Mouse (Mus musculus) MEL (cell line): Measurements from ENCODE around the gene Pnpo. TPM values are rescaled to one million over a fixed set of nuclear protein-coding genes. Genes with fewer than 3 reads are reported as not detected.
A peak's percentile ranks its signal among the peaks of the same experiment; 100 is the strongest.

Experiments used
- DNase-seq: peaks from one replicate; pipeline ENCODE4 v3.0.0; 2011; ENCODE audit warnings: low read depth, low spot score
- H3K27ac ChIP-seq: 2 replicates; pipeline ENCODE4 v1.5.1; 2012; ENCODE audit warnings: low read depth, mild to moderate bottlenecking, control low read depth, low read length, moderate library complexity; ENCODE audit not compliant: control insufficient read depth
- H3K27me3 ChIP-seq, 2 experiments: fragments of 150-350 bp in 1 of 2; sonication (generic) in 1 of 2; 2 replicates each; pipeline ENCODE4 v1.6.1; 2012; ENCODE audit warnings: low read length in 2 of 2, mild to moderate bottlenecking in 2 of 2, improper control_type of control experiment in 1 of 2, moderate library complexity in 1 of 2; ENCODE audit not compliant: insufficient read depth in 2 of 2, control insufficient read depth in 1 of 2
- H3K36me3 ChIP-seq, 2 experiments: 2 replicates each; pipeline ENCODE4 v1.6.1; 2012 to 2014; ENCODE audit warnings: low read length in 2 of 2, improper control_type of control experiment in 1 of 2, inconsistent platforms in 1 of 2, mild to moderate bottlenecking in 1 of 2; ENCODE audit not compliant: insufficient read depth in 2 of 2, control insufficient read depth in 1 of 2
- H3K4me1 ChIP-seq, 2 experiments: fragments of 150-350 bp in 1 of 2; sonication (generic) in 1 of 2; 2 replicates each; pipeline ENCODE4 v1.6.1; 2012; ENCODE audit warnings: low read length in 2 of 2, improper control_type of control experiment in 1 of 2, mild to moderate bottlenecking in 1 of 2; ENCODE audit not compliant: insufficient read depth in 2 of 2, control insufficient read depth in 1 of 2
- H3K4me3 ChIP-seq, 2 experiments: fragments of 150-350 bp in 1 of 2; sonication (generic) in 1 of 2; 2 replicates each; pipeline ENCODE4 v1.5.1; 2012; ENCODE audit warnings: low read depth in 2 of 2, low read length in 2 of 2, mild to moderate bottlenecking in 2 of 2, moderate library complexity in 2 of 2, control low read depth in 1 of 2, improper control_type of control experiment in 1 of 2; ENCODE audit not compliant: control insufficient read depth in 1 of 2, insufficient read depth in 1 of 2
- H3K79me2 ChIP-seq: 2 replicates; pipeline ENCODE4 v1.6.1; 2012; ENCODE audit warnings: mild to moderate bottlenecking, low read length, moderate library complexity; ENCODE audit not compliant: control insufficient read depth, poor library complexity, insufficient read depth
- H3K9ac ChIP-seq: 2 replicates; pipeline ENCODE4 v1.6.1; 2012; ENCODE audit warnings: low read depth, mild to moderate bottlenecking, control low read depth, low read length, moderate library complexity; ENCODE audit not compliant: control insufficient read depth, poor library complexity, severe bottlenecking
- H3K9me3 ChIP-seq: fragments of 150-350 bp; sonication (generic); replicated peaks from 2 replicates; pipeline ENCODE4 v1.6.1; 2012; ENCODE audit warnings: mild to moderate bottlenecking, low read length, improper control_type of control experiment, moderate library complexity; ENCODE audit not compliant: insufficient read depth
- BHLHE40 ChIP-seq: IDR thresholded peaks from 2 replicates; pipeline ENCODE4 v1.6.1; 2012; ENCODE audit warnings: low read depth, mild to moderate bottlenecking, inconsistent platforms, low read length, improper control_type of control experiment, borderline replicate concordance
- CHD2 ChIP-seq: IDR thresholded peaks from 2 replicates; pipeline ENCODE4 v1.6.1; 2011; ENCODE audit warnings: low read length, improper control_type of control experiment
- ELF1 ChIP-seq: IDR thresholded peaks from 2 replicates; pipeline ENCODE4 v1.6.1; 2014; ENCODE audit warnings: low read depth, mild to moderate bottlenecking, inconsistent platforms, low read length, improper control_type of control experiment, moderate library complexity
- EP300 ChIP-seq, 2 experiments: IDR thresholded peaks; 2 replicates each; pipeline ENCODE4 v1.6.1; 2011; ENCODE audit warnings: improper control_type of control experiment in 2 of 2, low read length in 2 of 2, low read depth in 1 of 2, mild to moderate bottlenecking in 1 of 2
- ETS1 ChIP-seq: IDR thresholded peaks from 2 replicates; pipeline ENCODE4 v1.6.1; 2012; ENCODE audit warnings: low read depth, mild to moderate bottlenecking, inconsistent platforms, low read length, improper control_type of control experiment, moderate library complexity
- HCFC1 ChIP-seq: IDR thresholded peaks from 2 replicates; pipeline ENCODE4 v1.6.1; 2012; ENCODE audit warnings: low read depth, mild to moderate bottlenecking, inconsistent platforms, low read length, improper control_type of control experiment, moderate library complexity
- KAT2A ChIP-seq: conservative IDR thresholded peaks from 2 replicates; pipeline ENCODE4 v1.6.1; 2012; ENCODE audit warnings: low read depth, low read length, improper control_type of control experiment, inconsistent platforms
- MAFK ChIP-seq: IDR thresholded peaks from 2 replicates; pipeline ENCODE4 v1.6.1; 2011; ENCODE audit warnings: low read depth, mild to moderate bottlenecking, low read length, improper control_type of control experiment, borderline replicate concordance
- MAX ChIP-seq: IDR thresholded peaks from 2 replicates; pipeline ENCODE4 v1.6.1; 2011; ENCODE audit warnings: low read length, improper control_type of control experiment
- MAZ ChIP-seq: IDR thresholded peaks from 2 replicates; pipeline ENCODE4 v1.6.1; 2012; ENCODE audit warnings: low read depth, mild to moderate bottlenecking, inconsistent platforms, low read length, improper control_type of control experiment
- MYB ChIP-seq: IDR thresholded peaks from 2 replicates; pipeline ENCODE4 v1.6.1; 2011; ENCODE audit warnings: mild to moderate bottlenecking, low read depth, low read length, improper control_type of control experiment
- NELFE ChIP-seq: IDR thresholded peaks from 2 replicates; pipeline ENCODE4 v1.6.1; 2011; ENCODE audit warnings: low read depth, low read length, improper control_type of control experiment
- POLR2A ChIP-seq, 2 experiments: IDR thresholded peaks; 2 replicates each; pipeline ENCODE4 v1.6.1; 2011 to 2012; ENCODE audit warnings: low read length in 2 of 2, mild to moderate bottlenecking in 2 of 2, control low read depth in 1 of 2, improper control_type of control experiment in 1 of 2, low read depth in 1 of 2, moderate library complexity in 1 of 2; ENCODE audit not compliant: control insufficient read depth in 1 of 2, insufficient read depth in 1 of 2, poor library complexity in 1 of 2
- RCOR1 ChIP-seq: IDR thresholded peaks from 2 replicates; pipeline ENCODE4 v1.6.1; 2012; ENCODE audit warnings: low read depth, mild to moderate bottlenecking, inconsistent platforms, low read length, improper control_type of control experiment
- SIN3A ChIP-seq: IDR thresholded peaks from 2 replicates; pipeline ENCODE4 v1.6.1; 2012; ENCODE audit warnings: low read length, improper control_type of control experiment, inconsistent platforms
- TAL1 ChIP-seq: IDR thresholded peaks from 2 replicates; pipeline ENCODE4 v1.6.1; 2012; ENCODE audit warnings: mild to moderate bottlenecking, inconsistent platforms, low read length, moderate library complexity, mixed read lengths
- TCF12 ChIP-seq: IDR thresholded peaks from 2 replicates; pipeline ENCODE4 v1.6.1; 2014; ENCODE audit warnings: low read depth, mild to moderate bottlenecking, inconsistent platforms, low read length, improper control_type of control experiment, moderate library complexity
- UBTF ChIP-seq: IDR thresholded peaks from 2 replicates; pipeline ENCODE4 v1.6.1; 2012; ENCODE audit warnings: low read depth, mild to moderate bottlenecking, inconsistent platforms, low read length, improper control_type of control experiment, moderate library complexity, borderline replicate concordance; ENCODE audit not compliant: insufficient read depth
- USF1 ChIP-seq: IDR thresholded peaks from 2 replicates; pipeline ENCODE4 v1.6.1; 2014; ENCODE audit warnings: low read depth, mild to moderate bottlenecking, inconsistent platforms, low read length, improper control_type of control experiment, moderate library complexity
- ZC3H11A ChIP-seq: IDR thresholded peaks from 2 replicates; pipeline ENCODE4 v1.6.1; 2012; ENCODE audit warnings: low read depth, mild to moderate bottlenecking, inconsistent platforms, low read length, improper control_type of control experiment
- ZKSCAN1 ChIP-seq: IDR thresholded peaks from 2 replicates; pipeline ENCODE4 v1.6.1; 2012; ENCODE audit warnings: low read depth, mild to moderate bottlenecking, inconsistent platforms, low read length, improper control_type of control experiment, moderate library complexity
- ZMIZ1 ChIP-seq: IDR thresholded peaks from 2 replicates; pipeline ENCODE4 v1.6.1; 2012; ENCODE audit warnings: low read depth, mild to moderate bottlenecking, inconsistent platforms, low read length, improper control_type of control experiment, moderate library complexity
- ZNF384 ChIP-seq: IDR thresholded peaks from 2 replicates; pipeline ENCODE4 v1.6.1; 2012; ENCODE audit warnings: low read depth, mild to moderate bottlenecking, inconsistent platforms, low read length, improper control_type of control experiment
- polyA plus RNA-seq, 2 experiments: library from polyadenylated mRNA; stranded (reverse) in 1 of 2; unstranded in 1 of 2; fragments of >175 nt in 1 of 2; fragments of >200 nt in 1 of 2; gene quantifications; 2 replicates each; pipeline versions ENCODE4 v1.2.1 to v1.2.4; 2012; ENCODE audit warnings: low replicate concordance in 2 of 2, low read depth in 1 of 2; ENCODE audit not compliant: insufficient read length in 2 of 2, insufficient read depth in 1 of 2, missing spikeins in 1 of 2
- total RNA-seq: library from RNA; depleted of rRNA; stranded (reverse); fragments of 300-350 nt; gene quantifications from 2 replicates; pipeline ENCODE4 v1.2.3, GENCODE M21; 2012

Pnpo gene
- total and polyA plus RNA-seq, 3 experiments: 38.8 to 55.7 TPM; not detected in 1

GRCm38 (mm10) chr11:96980021-96980420, 36.2 kb upstream of the Pnpo start:
- H3K27ac ChIP-seq: no peak overlapping the region
- TF ChIP-seq ELF1 (no peak), ZMIZ1 (no peak)
- peaks cover 21% of the 10 kb centered on the region for H3K79me2 ChIP-seq
- no peak for DNase-seq
- peaks cover 0 to 4% of the 10 kb centered on the region in 2 experiments; a peak in 1 of 4 replicates for H3K27me3 ChIP-seq
- H3K9ac ChIP-seq: no peak overlapping the region
- H3K4me3 ChIP-seq: no peak overlapping the region
- H3K9me3 ChIP-seq: no peaks in the 10 kb centered on the region
- peaks cover 0 to 19% of the 10 kb centered on the region in 2 experiments; a peak in 2 of 4 replicates for H3K36me3 ChIP-seq
- H3K4me1 ChIP-seq: peaks cover 9 to 28% of the 10 kb centered on the region in 2 experiments

- peaks cover 0 to 4% of the 10 kb centered on the region in 2 experiments; a peak in 1 of 4 replicates for H3K27me3 ChIP-seq
- no peak overlapping the region for H3K4me3 ChIP-seq
- H3K9me3 ChIP-seq: no peaks in the 10 kb centered on the region
- no peak overlapping the region for H3K27ac ChIP-seq
- H3K4me1 ChIP-seq: peaks cover 9 to 28% of the 10 kb centered on the region in 2 experiments
- TF ChIP-seq MAFK (no peak), CHD2 (no peak), MAX (no peak), ZC3H11A (no peak), USF1 (no peak), UBTF (no peak), POLR2A (IDR thresholded peaks at IDR 0.05; ENCODE audit: control insufficient read depth in 1 of 2, insufficient read depth in 1 of 2, low read depth in 1 of 2, low read length in 2 of 2, poor library complexity in 1 of 2) (no peak), KAT2A (no peak), TAL1 (no peak)
- no peak for DNase-seq
- H3K9ac ChIP-seq: no peak overlapping the region
- H3K36me3 ChIP-seq: peaks cover 0 to 24% of the 10 kb centered on the region in 2 experiments; a peak in 2 of 4 replicates
- peaks cover 24% of the 10 kb centered on the region for H3K79me2 ChIP-seq
These were observed 35.5 kb upstream of the Pnpo start for GRCm38 (mm10) chr11:96979329-96979728.

- Histone ChIP-seq H3K9me3 (no peaks in the 10 kb centered on the region), H3K27me3 (no peaks in the 10 kb centered on the region), H3K9ac (peak overlapping the region; percentile 80), H3K36me3 (peaks cover 0 to 24% of the 10 kb centered on the region in 2 experiments; a peak in 2 of 4 replicates), H3K79me2 (peaks cover 25% of the 10 kb centered on the region), H3K4me3 (peak overlapping the region; percentile 49 to 69), H3K4me1 (peaks cover 9 to 28% of the 10 kb centered on the region in 2 experiments), H3K27ac (peak overlapping the region; percentile 83)
- DNase-seq: peak; percentile 66
- TF ChIP-seq MYB: no peak
- TF ChIP-seq KAT2A: no peak
- TF ChIP-seq ETS1: peak; percentile 52; the same call in 1 of the 2 replicates
- TF ChIP-seq ELF1: 0 out of 2 replicates have a peak, but pooled peaks have one; percentile 30
- TF ChIP-seq EP300 (IDR thresholded peaks at IDR 0.05; ENCODE audit: low read depth in 1 of 2, low read length in 2 of 2): peak; percentile 62 to 71
- TF ChIP-seq SIN3A: peak; percentile 60
- no peak for TF ChIP-seq ZKSCAN1
- peak; percentile 67; the same call in 1 of the 2 replicates for TF ChIP-seq TCF12
- TF ChIP-seq MAZ: no peak
- peak; percentile 49; the same call in 1 of the 2 replicates for TF ChIP-seq MAX
- peak; percentile 89 for TF ChIP-seq RCOR1
- no peak for TF ChIP-seq BHLHE40
- TF ChIP-seq ZNF384: no peak
- TF ChIP-seq ZC3H11A: no peak
- peak; percentile 29 for TF ChIP-seq NELFE
- peak; percentile 49; the same call in 1 of the 2 replicates for TF ChIP-seq TAL1
- TF ChIP-seq HCFC1: no peak
These were observed 34.8 kb upstream of the Pnpo start for GRCm38 (mm10) chr11:96978401-96979246.
